Mouse (Mus musculus) urinary bladder, postnatal 36 days (tissue): Measurements from ENCODE around the gene Bag6.
A peak's percentile ranks its signal among the peaks of the same experiment; 100 is the strongest.

Experiments used
- DNase-seq, 2 experiments: peaks; one replicate each; pipeline ENCODE4 v3.0.0; 2022; ENCODE audit warnings: low spot score in 2 of 2, mixed read lengths in 1 of 2

Gene Bag6

GRCm38 (mm10) chr17:35194844-35195630, 60.1 kb downstream of the Bag6 start:
- DNase-seq = no peak

GRCm38 (mm10) chr17:35195631-35196320, 60.8 kb downstream of the Bag6 start:
- peak; percentile 66 to 74 for DNase-seq

- no peak for DNase-seq
Measured at GRCm38 (mm10) chr17:35196321-35196641, 61.3 kb downstream of the Bag6 start.
